ENCODE assay signal across 23 mouse cellular contexts in the genomic region with DNA sequence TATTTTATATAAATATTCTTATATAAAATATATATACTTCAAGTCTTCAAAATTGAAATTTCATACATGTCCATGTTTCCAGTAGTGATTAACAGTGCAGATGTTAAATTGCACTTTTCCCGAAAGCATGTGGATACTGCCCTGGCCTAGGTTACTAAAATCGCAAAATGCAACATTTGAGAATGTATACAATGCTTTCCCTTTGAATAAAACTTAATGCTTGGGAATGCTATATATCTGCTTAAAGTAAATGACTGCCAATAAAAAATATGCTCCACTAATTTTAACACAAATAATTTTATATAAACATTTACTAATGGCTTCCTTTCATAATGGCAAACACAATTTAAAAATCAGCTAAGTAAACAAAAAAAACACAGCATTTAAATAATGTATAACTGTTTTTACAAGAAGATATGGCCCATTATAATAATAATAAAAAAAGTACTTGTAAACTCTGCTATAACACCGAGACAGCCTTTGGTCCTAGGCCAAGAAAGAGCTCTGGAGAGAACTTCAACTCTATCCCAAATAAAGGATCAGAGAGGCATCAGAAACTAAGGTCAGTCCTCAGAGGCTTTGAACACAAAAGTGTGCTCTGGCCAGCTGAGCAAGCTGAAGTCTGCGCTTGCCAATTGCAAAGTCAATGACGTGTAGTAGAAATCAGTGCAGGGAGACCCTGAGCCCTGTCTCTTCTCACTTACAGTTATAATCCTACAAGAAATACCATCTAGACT.
DNase-seq lines count a peak whose midpoint lies in the region; ATAC-seq and TF ChIP-seq lines count a peak whose summit lies in the region.
"Had no signal": no experiment of that assay in that cellular context is flagged by ENCODE, and none has a peak within 500 bp of the region (broad histone marks: within the 10 kb centered on the region; RNA-seq: fewer than 3 reads in every experiment).

No protein-coding gene starts in this region.

- 65% methylated on average over 5 of the region's 5 CpGs for WGBS in lung, embryonic 14.5 days
- 60% methylated on average over 5 of the region's 5 CpGs for WGBS in stomach, embryonic 14.5 days
- 53% methylated on average over 5 of the region's 5 CpGs for WGBS in stomach, postnatal 0 days
- WGBS in stomach, embryonic 16.5 days, result 58% methylated on average over 5 of the region's 5 CpGs

- no peaks in the 10 kb centered on the region for H3K27me3 ChIP-seq in lung, embryonic 14.5 days (ENCODE audit: insufficient read depth, low read length)
- H3K27me3 ChIP-seq in stomach, embryonic 14.5 days (ENCODE audit: control insufficient read depth, insufficient read depth, low read length), result no peaks in the 10 kb centered on the region
- H3K27me3 ChIP-seq in stomach, postnatal 0 days (ENCODE audit: control insufficient read depth, insufficient read depth, low read length), result no peaks in the 10 kb centered on the region
- H3K27me3 ChIP-seq in stomach, embryonic 16.5 days (ENCODE audit: control insufficient read depth, insufficient read depth, low read length), result no peaks in the 10 kb centered on the region
- H3K27me3 ChIP-seq: embryonic facial prominence, embryonic 13.5 days; forebrain, embryonic 13.5 days; hindbrain, embryonic 12.5 days; hindbrain, embryonic 15.5 days had no signal

- H3K4me3 ChIP-seq in lung, embryonic 14.5 days (ENCODE audit: low read depth, low read length), result no peak overlapping the region
- H3K4me3 ChIP-seq in stomach, embryonic 14.5 days (ENCODE audit: low read depth, low read length), result no peak overlapping the region
- H3K4me3 ChIP-seq in stomach, postnatal 0 days (ENCODE audit: low read depth, low read length), result no peak overlapping the region
- no peak overlapping the region for H3K4me3 ChIP-seq in stomach, embryonic 16.5 days (replicated peaks; ENCODE audit: low read length)
- H3K4me3 ChIP-seq: embryonic facial prominence, embryonic 13.5 days; forebrain, embryonic 10.5 days; forebrain, embryonic 13.5 days; gastrocnemius, adult 2 months; hindbrain, embryonic 12.5 days; hindbrain, embryonic 15.5 days had no signal

- no peaks in the 10 kb centered on the region for H3K4me1 ChIP-seq in lung, embryonic 14.5 days (ENCODE audit: insufficient read depth)
- no peaks in the 10 kb centered on the region for H3K4me1 ChIP-seq in stomach, embryonic 14.5 days (ENCODE audit: control insufficient read depth, insufficient read depth, low read length)
- no peaks in the 10 kb centered on the region for H3K4me1 ChIP-seq in stomach, postnatal 0 days (replicated peaks; ENCODE audit: control insufficient read depth, insufficient read depth)
- no peaks in the 10 kb centered on the region; the same call in 1 of the 2 replicates for H3K4me1 ChIP-seq in stomach, embryonic 16.5 days (ENCODE audit: control insufficient read depth, insufficient read depth, low read length)
- H3K4me1 ChIP-seq: embryonic facial prominence, embryonic 13.5 days; forebrain, embryonic 10.5 days; forebrain, embryonic 13.5 days; hindbrain, embryonic 12.5 days; hindbrain, embryonic 15.5 days had no signal

- DNase-seq in lung, embryonic 14.5 days, result peak; percentile 49
- no peak for DNase-seq in lung, postnatal 4 days
- DNase-seq in stomach, postnatal 0 days (ENCODE audit: low spot score), result no peak
- no peak for DNase-seq in spleen, postnatal 4 days (ENCODE audit: low spot score in 2 of 2)
- DNase-seq: adrenal gland, adult 2 months; adrenal gland, postnatal 14 days; cerebellum, adult 11 months; cerebellum, adult 2 months; cerebellum, adult 9-11 months; cerebellum, postnatal 25 days; forebrain, postnatal 0 days; gastrocnemius, adult 2 months; gastrocnemius, postnatal 14 days; heart, adult 11 months had no signal

- H3K9ac ChIP-seq in lung, embryonic 14.5 days, result no peak overlapping the region
- H3K9ac ChIP-seq in stomach, embryonic 14.5 days (replicated peaks; ENCODE audit: low read depth, low read length), result no peak overlapping the region
- no peak overlapping the region for H3K9ac ChIP-seq in stomach, postnatal 0 days (ENCODE audit: low read length)
- H3K9ac ChIP-seq in stomach, embryonic 16.5 days (ENCODE audit: low read length), result no peak overlapping the region
- H3K9ac ChIP-seq: embryonic facial prominence, embryonic 13.5 days; forebrain, embryonic 13.5 days; forebrain, postnatal 0 days; hindbrain, embryonic 12.5 days; hindbrain, embryonic 15.5 days had no signal

- H3K36me3 ChIP-seq in lung, embryonic 14.5 days (ENCODE audit: insufficient read depth), result no peaks in the 10 kb centered on the region
- H3K36me3 ChIP-seq in stomach, embryonic 14.5 days (ENCODE audit: control insufficient read depth, insufficient read depth, low read length), result no peaks in the 10 kb centered on the region
- H3K36me3 ChIP-seq in stomach, postnatal 0 days (ENCODE audit: control insufficient read depth, insufficient read depth, low read length), result no peaks in the 10 kb centered on the region
- H3K36me3 ChIP-seq in stomach, embryonic 16.5 days (ENCODE audit: control insufficient read depth, insufficient read depth, low read length), result no peaks in the 10 kb centered on the region
- H3K36me3 ChIP-seq: embryonic facial prominence, embryonic 13.5 days; forebrain, embryonic 10.5 days; hindbrain, embryonic 12.5 days; hindbrain, embryonic 15.5 days had no signal

- H3K27ac ChIP-seq in lung, embryonic 14.5 days (ENCODE audit: low read depth), result no peak overlapping the region
- peak overlapping the region; percentile 62; the same call in 1 of the 2 replicates for H3K27ac ChIP-seq in stomach, embryonic 14.5 days (ENCODE audit: low read length)
- no peak overlapping the region for H3K27ac ChIP-seq in stomach, postnatal 0 days (replicated peaks)
- peak overlapping the region; percentile 68 for H3K27ac ChIP-seq in stomach, embryonic 16.5 days (ENCODE audit: low read length)
- H3K27ac ChIP-seq: embryonic facial prominence, embryonic 13.5 days; forebrain, embryonic 10.5 days; forebrain, embryonic 13.5 days; gastrocnemius, adult 2 months; hindbrain, embryonic 12.5 days; hindbrain, embryonic 15.5 days had no signal

- ATAC-seq in lung, embryonic 14.5 days (ENCODE audit: insufficient read depth), result peak; percentile 47; the same call in 1 of the 2 replicates
- ATAC-seq in stomach, embryonic 14.5 days (ENCODE audit: insufficient number of reproducible peaks, insufficient read depth, low FRiP score, low read depth), result no peak
- no peak for ATAC-seq in stomach, postnatal 0 days (ENCODE audit: low FRiP score, low TSS enrichment)
- no peak for ATAC-seq in stomach, embryonic 16.5 days (ENCODE audit: insufficient read depth, low FRiP score)
- ATAC-seq: CD4-positive, CD25-positive, alpha-beta regulatory T cell, adult 4 months; forebrain, embryonic 13.5 days; forebrain, postnatal 0 days had no signal

- H3K4me2 ChIP-seq in lung, embryonic 14.5 days, result no peak overlapping the region
- no peak overlapping the region for H3K4me2 ChIP-seq in stomach, embryonic 14.5 days (replicated peaks; ENCODE audit: low read depth, low read length)
- H3K4me2 ChIP-seq in stomach, postnatal 0 days (replicated peaks; ENCODE audit: low read depth), result no peak overlapping the region
- H3K4me2 ChIP-seq in stomach, embryonic 16.5 days (ENCODE audit: low read depth, low read length), result no peak overlapping the region
- H3K4me2 ChIP-seq: embryonic facial prominence, embryonic 13.5 days; forebrain, embryonic 13.5 days; heart, embryonic 11.5 days; hindbrain, embryonic 12.5 days; hindbrain, embryonic 15.5 days had no signal

- TF ChIP-seq CTCF in lung, embryonic 14.5 days (IDR thresholded peaks at IDR 0.05; ENCODE audit: low read depth), result no peak
- no peak for TF ChIP-seq CTCF in stomach, postnatal 0 days (IDR thresholded peaks at IDR 0.05; ENCODE audit: low read depth)

- no peak for TF ChIP-seq EP300 in stomach, postnatal 0 days (optimal IDR thresholded peaks at IDR 0.05)

- H3K9me3 ChIP-seq in lung, embryonic 14.5 days (ENCODE audit: low read depth, low read length), result no peaks in the 10 kb centered on the region
- H3K9me3 ChIP-seq in stomach, embryonic 14.5 days (ENCODE audit: control insufficient read depth, low read depth, low read length), result no peaks in the 10 kb centered on the region
- no peaks in the 10 kb centered on the region for H3K9me3 ChIP-seq in stomach, postnatal 0 days (ENCODE audit: control insufficient read depth, low read length)
- H3K9me3 ChIP-seq in stomach, embryonic 16.5 days (replicated peaks; ENCODE audit: control insufficient read depth, low read length), result no peaks in the 10 kb centered on the region
- H3K9me3 ChIP-seq: embryonic facial prominence, embryonic 13.5 days; forebrain, embryonic 10.5 days; forebrain, embryonic 13.5 days; hindbrain, embryonic 12.5 days; hindbrain, embryonic 15.5 days had no signal

Comparison
In these comparisons a context has a peak if more than half of its experiments do, and no peak if none do; other contexts are left out.
1. H3K27ac ChIP-seq: peak in stomach, embryonic 14.5 days (single experiment) and stomach, embryonic 16.5 days (single experiment); none in lung, embryonic 14.5 days (single experiment) and stomach, postnatal 0 days (single experiment).